Mouse (Mus musculus) testis, adult 2 months (tissue): Measurements from ENCODE around the gene Chn2. TPM values are rescaled to one million over a fixed set of nuclear protein-coding genes. Genes with fewer than 3 reads are reported as not detected.
A peak's percentile ranks its signal among the peaks of the same experiment; 100 is the strongest.

Experiments used
- H3K27ac ChIP-seq: fragments of 200-500 bp; 2 replicates; pipeline ENCODE4 v1.5.1; 2012; ENCODE audit warnings: low read depth, low read length; ENCODE audit not compliant: control insufficient read depth, insufficient read depth
- H3K27me3 ChIP-seq: fragments of 200-500 bp; 2 replicates; pipeline ENCODE4 v1.6.1; 2012; ENCODE audit warnings: mild to moderate bottlenecking, low read length, moderate library complexity; ENCODE audit not compliant: control insufficient read depth, insufficient read depth
- H3K36me3 ChIP-seq: fragments of 200-500 bp; 2 replicates; pipeline ENCODE4 v1.6.1; 2012; ENCODE audit warnings: mild to moderate bottlenecking, low read length; ENCODE audit not compliant: control insufficient read depth, insufficient read depth
- H3K4me1 ChIP-seq: fragments of 200-500 bp; 2 replicates; pipeline ENCODE4 v1.6.1; 2012; ENCODE audit warnings: low read length; ENCODE audit not compliant: control insufficient read depth, insufficient read depth
- H3K4me3 ChIP-seq: fragments of 200-500 bp; 2 replicates; pipeline ENCODE4 v1.5.1; 2012; ENCODE audit warnings: low read depth, mild to moderate bottlenecking, low read length, moderate library complexity, mixed read lengths; ENCODE audit not compliant: control insufficient read depth
- CTCF ChIP-seq: fragments of 200-500 bp; IDR thresholded peaks from 2 replicates; pipeline ENCODE4 v1.5.1; 2012; ENCODE audit warnings: low read depth, mild to moderate bottlenecking, inconsistent platforms, low read length, moderate library complexity; ENCODE audit not compliant: control insufficient read depth, insufficient read depth, insufficient replicate concordance
- POLR2A ChIP-seq: fragments of 200-500 bp; IDR thresholded peaks from 2 replicates; pipeline ENCODE4 v1.6.1; 2012; ENCODE audit warnings: low read depth, mild to moderate bottlenecking, inconsistent platforms, low read length, moderate library complexity; ENCODE audit not compliant: control insufficient read depth
- polyA plus RNA-seq: library from polyadenylated mRNA; depleted of rRNA; stranded (reverse); fragments of >200 nt; gene quantifications from 2 replicates; pipeline ENCODE4 v1.2.3, GENCODE M21; 2012

Gene Chn2
- polyA plus RNA-seq, 1 experiment, result 637 TPM

DNA sequence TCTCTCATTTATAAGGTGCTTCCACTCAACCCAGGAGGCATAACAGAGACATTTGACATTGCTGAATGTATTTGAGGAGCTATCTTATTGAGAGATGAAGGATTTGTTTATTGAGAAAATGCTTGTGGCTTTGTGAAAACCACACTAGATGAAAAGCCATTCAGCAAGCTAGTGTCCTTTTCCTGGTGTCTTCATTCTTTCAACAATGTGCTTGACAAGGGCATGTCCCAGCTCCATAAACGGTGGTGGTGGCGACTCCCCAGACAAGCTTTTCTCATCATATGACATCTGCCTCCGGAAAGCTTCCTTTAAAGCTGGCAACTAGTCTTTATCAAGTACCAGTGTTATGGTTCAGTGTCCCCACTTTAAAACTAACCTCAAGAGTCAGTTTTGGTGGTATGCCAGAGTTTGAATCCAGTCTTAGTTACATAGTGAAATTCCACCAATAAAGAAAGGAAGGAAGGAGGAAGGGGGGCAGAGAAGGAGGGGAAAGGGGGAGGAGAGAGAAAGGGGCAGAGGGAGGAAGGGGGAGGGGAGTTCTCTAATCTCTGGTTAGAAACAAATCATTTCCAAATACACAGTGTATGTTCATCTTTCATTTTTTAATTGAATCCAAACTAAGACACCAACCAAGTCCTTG is 286.0 kb downstream of the Chn2 start, which contains the start of gene Prr15:
Gene Prr15, plus strand, starts transcription at position 590 of the 640 bp plus-strand sequence.
- no peaks in the 10 kb centered on the region for H3K27me3 ChIP-seq
- TF ChIP-seq CTCF, result no peak
- TF ChIP-seq POLR2A, result no peak
- H3K27ac ChIP-seq, result no peak within 1 kb of the TSS
- H3K4me3 ChIP-seq, result peak within 1 kb of the TSS; percentile 72; the same call in 1 of the 2 replicates
- peaks cover 2% of the 10 kb centered on the region for H3K4me1 ChIP-seq
- no peaks in the 10 kb centered on the region for H3K36me3 ChIP-seq

DNA sequence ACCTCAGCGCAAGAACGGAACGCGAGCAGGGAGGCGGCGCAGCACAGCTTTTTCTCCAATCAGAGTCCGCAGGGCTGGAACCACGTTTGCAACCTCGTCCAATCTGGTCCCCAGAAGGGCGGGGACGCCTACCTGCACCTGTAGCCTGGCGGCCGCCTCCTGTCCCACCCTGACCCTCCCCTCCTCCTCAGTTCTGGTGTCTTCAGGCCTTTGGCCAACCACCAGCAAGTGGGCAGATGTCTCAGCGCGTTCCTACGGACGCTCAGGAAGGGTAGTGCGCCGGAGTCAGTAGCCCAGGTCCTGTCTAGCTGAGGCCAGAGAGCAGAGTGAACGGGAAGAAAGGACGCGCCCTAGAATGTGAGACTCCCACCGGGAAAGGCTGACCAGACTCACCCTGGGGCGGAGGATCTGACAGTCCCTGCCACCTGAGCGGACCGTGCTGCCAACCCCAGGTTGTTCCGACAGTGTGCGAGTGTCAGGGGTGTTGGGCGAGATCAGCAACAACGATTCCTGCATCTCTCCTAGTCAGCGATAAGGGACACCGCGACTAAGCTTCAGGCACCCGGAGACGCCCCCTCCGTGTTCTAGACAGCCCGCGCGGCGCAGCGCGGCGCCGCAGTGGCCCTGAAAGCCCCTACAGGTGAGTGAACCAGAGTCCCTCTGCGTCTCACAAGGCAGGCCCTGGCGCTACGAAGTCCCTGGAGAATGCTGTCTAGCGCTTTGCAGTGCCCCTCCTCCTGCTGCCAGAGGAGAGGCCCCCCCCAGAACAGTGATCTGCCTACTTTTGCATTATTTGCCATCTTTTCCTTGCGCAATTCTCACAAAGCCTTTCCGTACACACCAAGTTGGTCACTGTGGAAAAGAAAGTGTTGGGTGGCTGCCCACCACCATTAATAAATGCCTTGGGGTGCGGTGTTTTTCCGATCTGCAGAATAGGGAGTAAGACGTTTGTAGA is 287.6 kb downstream of the Chn2 start:
- Histone ChIP-seq H3K27ac (peak overlapping the region; percentile 70), H3K4me1 (peaks cover 2% of the 10 kb centered on the region), H3K36me3 (no peaks in the 10 kb centered on the region), H3K27me3 (no peaks in the 10 kb centered on the region), H3K4me3 (peak overlapping the region; percentile 72)
- no peak for TF ChIP-seq CTCF
- peak; percentile 47; the same call in 1 of the 2 replicates for TF ChIP-seq POLR2A

- TF ChIP-seq CTCF, result no peak
- 0 out of 2 replicates have a peak, but pooled peaks have one; percentile 30 for TF ChIP-seq POLR2A
- H3K4me1 ChIP-seq, result peaks cover 2% of the 10 kb centered on the region
- no peaks in the 10 kb centered on the region for H3K27me3 ChIP-seq
- peak overlapping the region; percentile 70 for H3K27ac ChIP-seq
- peak overlapping the region; percentile 72 for H3K4me3 ChIP-seq
- H3K36me3 ChIP-seq, result no peaks in the 10 kb centered on the region
These were observed 288.3 kb downstream of the Chn2 start for GRCm38 (mm10) chr6:54327626-54328003.

GRCm38 (mm10) chr6:54328783-54329182 is 289.4 kb downstream of the Chn2 start:
- no peak overlapping the region for H3K4me3 ChIP-seq

GRCm38 (mm10) chr6:54329598-54329997 is 290.2 kb downstream of the Chn2 start:
- no peak overlapping the region for H3K4me3 ChIP-seq
- H3K27me3 ChIP-seq, result no peaks in the 10 kb centered on the region
- H3K4me1 ChIP-seq, result peaks cover 2% of the 10 kb centered on the region
- no peak overlapping the region for H3K27ac ChIP-seq
- TF ChIP-seq CTCF (no peak), POLR2A (no peak)
- no peaks in the 10 kb centered on the region for H3K36me3 ChIP-seq

More at GRCm38 (mm10) chr6:54328783-54329182, 289.4 kb downstream of the Chn2 start:
- Histone ChIP-seq H3K27ac (no peak overlapping the region), H3K27me3 (no peaks in the 10 kb centered on the region), H3K36me3 (no peaks in the 10 kb centered on the region), H3K4me1 (peaks cover 2% of the 10 kb centered on the region)
- TF ChIP-seq POLR2A, result no peak
- TF ChIP-seq CTCF, result no peak

DNA sequence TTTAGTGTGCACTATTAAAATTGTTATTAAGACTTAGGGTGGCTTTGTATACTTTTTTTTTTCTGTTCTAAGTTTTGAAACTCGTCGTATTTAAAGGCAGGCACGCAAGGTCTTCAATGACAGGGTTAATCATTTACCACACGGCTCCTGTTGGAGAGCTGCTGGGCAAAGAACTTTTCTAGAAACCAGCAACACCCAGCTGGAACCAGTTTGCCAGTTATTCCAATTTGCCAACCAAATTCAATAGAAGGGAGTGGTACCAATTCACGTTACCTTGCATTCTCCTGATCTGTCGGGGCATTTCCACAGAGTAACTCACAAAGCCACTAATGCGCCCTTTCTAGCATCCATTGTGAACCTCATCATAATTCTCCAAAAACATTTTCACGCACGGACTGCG is 290.8 kb downstream of the Chn2 start:
- Histone ChIP-seq H3K27ac (no peak overlapping the region), H3K36me3 (no peaks in the 10 kb centered on the region), H3K27me3 (no peaks in the 10 kb centered on the region), H3K4me3 (no peak overlapping the region), H3K4me1 (peaks cover 2% of the 10 kb centered on the region)
- TF ChIP-seq CTCF (no peak), POLR2A (no peak)

DNA sequence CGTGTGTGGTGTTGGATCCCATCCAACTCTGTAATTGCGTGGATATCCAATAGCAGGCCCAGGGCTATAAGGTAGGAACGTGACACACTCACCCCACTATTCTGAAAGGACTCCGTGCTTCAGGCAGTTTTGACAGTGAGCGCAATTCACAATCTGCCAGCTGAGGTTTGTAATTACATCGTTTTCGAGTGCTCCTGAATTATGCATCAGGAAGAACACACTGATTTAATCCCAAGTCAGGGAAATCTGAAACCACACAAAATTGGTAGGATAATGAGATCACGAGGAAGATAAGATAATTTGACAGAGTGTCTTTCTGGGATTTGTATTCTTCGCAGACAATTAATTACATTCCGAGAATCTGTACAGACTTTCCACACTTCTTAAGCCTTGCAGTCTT is 292.4 kb downstream of the Chn2 start:
- no peak overlapping the region for H3K4me3 ChIP-seq
- H3K4me1 ChIP-seq, result peaks cover 2% of the 10 kb centered on the region
- no peak overlapping the region for H3K27ac ChIP-seq
- no peak for TF ChIP-seq POLR2A
- no peak for TF ChIP-seq CTCF
- H3K36me3 ChIP-seq, result no peaks in the 10 kb centered on the region
- H3K27me3 ChIP-seq, result no peaks in the 10 kb centered on the region
